Mouse (Mus musculus) inflammation-experienced regulatory T-cells (primary cell): ENCODE results near the gene Zfp157. TPM values are rescaled to one million over a fixed set of nuclear protein-coding genes. Genes with fewer than 3 reads are reported as not detected.

Experiments used
- polyA plus RNA-seq, 2 experiments: library from polyadenylated mRNA; unstranded; fragments of 100-300 nt; shearing (Covaris generic); gene quantifications; one replicate each; pipeline ENCODE4 v1.2.1; 2017

The Zfp157 gene
- 10 to 100 TPM; 21.6 to 29.5 TPM for polyA plus RNA-seq

GRCm38 (mm10) chr5:138441286-138442194 is at the start of gene Zfp157:
Zfp157 (plus strand) TSS chr5:138441468.

Other genes starting within 250 kb of the Zfp157 start
- under 1 TPM; 0.93 to 0.99 TPM for gene Mblac1, start 247.2 kb upstream of the Zfp157 start, polyA plus RNA-seq
- gene Nxpe5, start 215.6 kb upstream of the Zfp157 start, polyA plus RNA-seq, result 1 to 10 TPM in 1 of 2 experiments, under 1 TPM in 1; 0.49 to 1.4 TPM
- 100 to 1,000 TPM in 1 of 2 experiments, 10 to 100 TPM in 1; 61.4 to 105 TPM for gene Lamtor4, start 186.0 kb upstream of the Zfp157 start, polyA plus RNA-seq
- 10 to 100 TPM; 35.3 to 42.7 TPM for gene BC037034, start 177.4 kb upstream of the Zfp157 start, polyA plus RNA-seq
- gene Gal3st4, start 168.6 kb upstream of the Zfp157 start, polyA plus RNA-seq, result 1 to 10 TPM; 1.1 to 1.6 TPM
- under 1 TPM in 1 of 2 experiments, not detected in 1; 0.02 TPM for gene Gm43720, start 161.5 kb upstream of the Zfp157 start, polyA plus RNA-seq
- gene Gpc2, start 161.5 kb upstream of the Zfp157 start, polyA plus RNA-seq, result 1 to 10 TPM in 1 of 2 experiments, under 1 TPM in 1; 0.86 to 2.2 TPM
- 1 to 10 TPM in 1 of 2 experiments, under 1 TPM in 1; 0.96 to 1.7 TPM for gene Stag3, start 161.2 kb upstream of the Zfp157 start, polyA plus RNA-seq
- gene Pvrig, start 99.5 kb upstream of the Zfp157 start, polyA plus RNA-seq, result 10 to 100 TPM in 1 of 2 experiments, 1 to 10 TPM in 1; 6.0 to 20.3 TPM
- gene 1700123K08Rik, start 123.2 kb downstream of the Zfp157 start, polyA plus RNA-seq, result under 1 TPM in 1 of 2 experiments, not detected in 1; 0.20 TPM
- gene Zfp68, start 178.3 kb downstream of the Zfp157 start, polyA plus RNA-seq, result 10 to 100 TPM; 62.8 to 77.4 TPM
- gene A430033K04Rik, start 181.4 kb downstream of the Zfp157 start, polyA plus RNA-seq, result 10 to 100 TPM in 1 of 2 experiments, 1 to 10 TPM in 1; 5.6 to 10.7 TPM